8 mouse cellular contexts compared by ENCODE assay signal in genomic region chr7:141949799-141950103, GRCm38 (mm10). TPM values are rescaled to one million over a fixed set of nuclear protein-coding genes. Genes with fewer than 3 reads are reported as not detected.
A peak's percentile ranks its signal among the peaks of the same experiment; 100 is the strongest.
DNase-seq lines count a peak whose midpoint lies in the region; ATAC-seq and TF ChIP-seq lines count a peak whose summit lies in the region.

No protein-coding gene starts in this region.

- H3K4me2 ChIP-seq in hindbrain, embryonic 13.5 days, result peak overlapping the region; percentile 98
- H3K4me2 ChIP-seq in midbrain, embryonic 12.5 days (replicated peaks), result peak overlapping the region; percentile 82

- H3K27me3 ChIP-seq in kidney, adult 2 months (replicated peaks; ENCODE audit: control insufficient read depth, insufficient read depth, low read length), result 0 out of 2 replicates have a peak, but pooled peaks cover 1% of the 10 kb centered on the region
- H3K27me3 ChIP-seq in embryonic facial prominence, embryonic 10.5 days (replicated peaks; ENCODE audit: low read depth, poor library complexity, severe bottlenecking), result peaks cover 96% of the 10 kb centered on the region
- H3K27me3 ChIP-seq in hindbrain, embryonic 13.5 days, result peaks cover 5% of the 10 kb centered on the region; the same call in 1 of the 2 replicates
- H3K27me3 ChIP-seq in midbrain, embryonic 12.5 days, result peaks cover 9% of the 10 kb centered on the region; the same call in 1 of the 2 replicates

- H3K36me3 ChIP-seq in kidney, adult 2 months (ENCODE audit: control insufficient read depth, insufficient read depth, low read length), result no peaks in the 10 kb centered on the region
- H3K36me3 ChIP-seq in embryonic facial prominence, embryonic 10.5 days (replicated peaks), result peaks cover 7% of the 10 kb centered on the region
- H3K36me3 ChIP-seq in hindbrain, embryonic 13.5 days, result peaks cover 15% of the 10 kb centered on the region
- H3K36me3 ChIP-seq in midbrain, embryonic 12.5 days, result peaks cover 14% of the 10 kb centered on the region

- ATAC-seq in hindbrain, embryonic 13.5 days (ENCODE audit: low FRiP score), result peak; percentile 41
- ATAC-seq in midbrain, embryonic 12.5 days (ENCODE audit: low FRiP score, low read depth), result peak; percentile 45

- WGBS in kidney, adult 2 months, result 4% methylated on average over 54 of the region's 54 CpGs
- WGBS in embryonic facial prominence, embryonic 10.5 days, result 2% methylated on average over 52 of the region's 54 CpGs
- WGBS in hindbrain, embryonic 13.5 days, result 0% methylated on average over 37 of the region's 54 CpGs
- WGBS in midbrain, embryonic 12.5 days, result under 1% methylated on average over 36 of the region's 54 CpGs

- H3K9ac ChIP-seq in hindbrain, embryonic 13.5 days, result peak overlapping the region; percentile 100
- peak overlapping the region; percentile 100 for H3K9ac ChIP-seq in midbrain, embryonic 12.5 days (replicated peaks)

- TF ChIP-seq CTCF in kidney, adult 2 months (conservative IDR thresholded peaks at IDR 0.05; ENCODE audit: insufficient read depth, insufficient read length, low read depth, low read length), result no peak

- no peak for DNase-seq in kidney, adult 2 months
- no peak for DNase-seq in kidney, adult 8-10 months
- no peak for DNase-seq in embryonic facial prominence, embryonic 10.5 days (ENCODE audit: low spot score)
- no peak for DNase-seq in cerebellum, adult 9-11 months
- no peak for DNase-seq in frontal cortex, postnatal 14 days (ENCODE audit: low spot score in 2 of 2)
- no peak for DNase-seq in cerebellum, postnatal 4 days (ENCODE audit: low spot score in 2 of 2)

- H3K27ac ChIP-seq in kidney, adult 2 months (ENCODE audit: insufficient read depth, low read depth, low read length), result no peak overlapping the region
- peak overlapping the region; percentile 91 for H3K27ac ChIP-seq in embryonic facial prominence, embryonic 10.5 days (replicated peaks)
- peak overlapping the region; percentile 99 for H3K27ac ChIP-seq in hindbrain, embryonic 13.5 days
- peak overlapping the region; percentile 98 for H3K27ac ChIP-seq in midbrain, embryonic 12.5 days (replicated peaks)

- H3K9me3 ChIP-seq in embryonic facial prominence, embryonic 10.5 days, result peaks cover 4% of the 10 kb centered on the region; the same call in 1 of the 2 replicates
- H3K9me3 ChIP-seq in hindbrain, embryonic 13.5 days, result no peaks in the 10 kb centered on the region
- H3K9me3 ChIP-seq in midbrain, embryonic 12.5 days, result no peaks in the 10 kb centered on the region

- H3K4me1 ChIP-seq in kidney, adult 2 months (ENCODE audit: control insufficient read depth, insufficient read depth, low read length), result no peaks in the 10 kb centered on the region
- peaks cover 28% of the 10 kb centered on the region for H3K4me1 ChIP-seq in embryonic facial prominence, embryonic 10.5 days
- H3K4me1 ChIP-seq in hindbrain, embryonic 13.5 days (replicated peaks), result peaks cover 80% of the 10 kb centered on the region
- H3K4me1 ChIP-seq in midbrain, embryonic 12.5 days, result peaks cover 69% of the 10 kb centered on the region

- no peak for TF ChIP-seq POLR2A in kidney, adult 2 months (IDR thresholded peaks at IDR 0.05; ENCODE audit: low read depth, low read length)

- peak overlapping the region; percentile 41; the same call in 1 of the 2 replicates for H3K4me3 ChIP-seq in kidney, adult 2 months (ENCODE audit: insufficient read depth, low read depth, low read length)
- H3K4me3 ChIP-seq in embryonic facial prominence, embryonic 10.5 days, result peak overlapping the region; percentile 70
- peak overlapping the region; percentile 96 for H3K4me3 ChIP-seq in hindbrain, embryonic 13.5 days
- H3K4me3 ChIP-seq in midbrain, embryonic 12.5 days, result peak overlapping the region; percentile 99

RNA-seq across cellular contexts. Expression of gene Brsk2, which starts 0.2 kb away (rescaled TPM):
- 0.31 and 0.52 TPM in 2 replicates for polyA plus RNA-seq in kidney, adult 2 months (2012; rRNA removed)
- 3.0 and 3.7 TPM in 2 replicates for polyA plus RNA-seq in embryonic facial prominence, embryonic 10.5 days (2016; fragmentation: Nextera tagmentation; extraction: Ambion mirVana)
- polyA plus RNA-seq in hindbrain, embryonic 13.5 days (2015; fragmentation: Nextera tagmentation; extraction: Ambion mirVana), result 22.5 and 24.5 TPM in 2 replicates
- 20.5 and 22.9 TPM in 2 replicates for polyA plus RNA-seq in midbrain, embryonic 12.5 days (2016; fragmentation: Nextera tagmentation; extraction: Ambion mirVana)

RNA-seq across cellular contexts. Expression of gene Tollip, which starts 31.4 kb away (rescaled TPM):
- 86.2 and 92.3 TPM in 2 replicates for polyA plus RNA-seq in kidney, adult 2 months (2012; rRNA removed)
- polyA plus RNA-seq in embryonic facial prominence, embryonic 10.5 days (2016; fragmentation: Nextera tagmentation; extraction: Ambion mirVana), result 48.1 and 50.9 TPM in 2 replicates
- polyA plus RNA-seq in hindbrain, embryonic 13.5 days (2015; fragmentation: Nextera tagmentation; extraction: Ambion mirVana), result 70.1 and 72.9 TPM in 2 replicates
- polyA plus RNA-seq in midbrain, embryonic 12.5 days (2016; fragmentation: Nextera tagmentation; extraction: Ambion mirVana), result 68.0 and 68.2 TPM in 2 replicates

Comparison
In these comparisons a context has a peak if more than half of its experiments do, and no peak if none do; other contexts are left out.
1. H3K4me3 ChIP-seq: peak in every context shown above with its lines; median percentile 99 in midbrain, embryonic 12.5 days; 96 in hindbrain, embryonic 13.5 days; 70 in embryonic facial prominence, embryonic 10.5 days; 41 in kidney, adult 2 months.